Mouse (Mus musculus) C2C12 (cell line): ENCODE data around the gene Nav2.

ENCODE experiments used
- CEBPB ChIP-seq: IDR thresholded peaks from one replicate; pipeline ENCODE4 v1.6.1; 2011; ENCODE audit warnings: low read depth, mild to moderate bottlenecking, control low read depth, moderate library complexity
- CTCF ChIP-seq: IDR thresholded peaks from one replicate; pipeline ENCODE4 v1.5.1; 2011; ENCODE audit not compliant: control insufficient read depth, insufficient read depth, insufficient read length
- FOSL1 ChIP-seq: IDR thresholded peaks from one replicate; pipeline ENCODE4 v1.8.0; 2011; ENCODE audit warnings: mild to moderate bottlenecking, low read length; ENCODE audit not compliant: poor library complexity, insufficient read depth, severe bottlenecking
- MAX ChIP-seq: IDR thresholded peaks from one replicate; pipeline ENCODE4 v1.6.1; 2011; ENCODE audit warnings: mild to moderate bottlenecking, control low read depth

DNA sequence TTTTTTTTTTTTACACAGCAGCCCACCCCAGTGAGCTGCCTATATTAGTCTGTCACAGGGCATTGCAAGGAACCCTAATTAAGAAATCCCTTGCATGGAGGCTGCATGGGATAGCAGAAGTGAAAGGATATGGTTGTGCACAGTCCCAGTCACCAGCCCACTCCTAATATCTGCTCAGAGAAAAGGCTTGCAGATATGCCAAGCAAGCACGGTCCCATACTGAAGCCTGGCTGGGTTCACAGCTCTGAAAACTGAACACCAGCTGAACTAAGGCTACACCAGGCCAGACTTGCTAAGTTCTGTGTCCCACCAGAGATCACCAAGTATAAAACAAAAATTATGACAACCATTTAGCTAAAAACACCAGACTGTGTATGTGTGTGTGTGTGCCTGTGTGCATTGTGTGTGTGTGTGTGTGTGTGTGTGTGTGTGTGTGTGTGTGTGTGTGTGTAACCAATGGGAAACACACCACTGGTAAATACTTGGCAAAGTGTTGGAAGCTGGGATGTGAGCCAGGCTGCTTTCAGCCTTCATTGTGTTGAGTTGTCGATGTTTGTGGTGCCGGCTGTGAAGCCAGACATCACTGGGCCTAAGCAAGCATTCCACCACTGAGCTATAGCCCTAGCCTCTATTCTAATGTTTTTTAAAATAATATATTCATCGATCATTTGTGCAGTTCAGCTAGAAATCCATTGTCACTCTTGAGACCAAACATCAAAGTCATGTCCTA lies 156.4 kb downstream of the Nav2 start:
- TF ChIP-seq CTCF (no peak), CEBPB (no peak), FOSL1 (no peak), MAX (no peak)
